Mouse (Mus musculus): ENCODE measurements around the gene Bnc2. TPM values are rescaled to one million over a fixed set of nuclear protein-coding genes. Genes with fewer than 3 reads are reported as not detected.

Bnc2 gene
- polyA plus RNA-seq, 1 experiment, result 0.82 TPM

- Histone ChIP-seq H3K4me3 (replicated peaks; ENCODE audit: insufficient read depth, low read depth, low read length) (no peak overlapping the region), H3K4me1 (ENCODE audit: control insufficient read depth, insufficient read depth, low read length) (0 out of 2 replicates have a peak, but pooled peaks cover 2% of the 10 kb centered on the region), H3K27me3 (ENCODE audit: control insufficient read depth, insufficient read depth, low read length) (no peaks in the 10 kb centered on the region), H3K27ac (ENCODE audit: insufficient read depth, low read length) (no peak overlapping the region)
- 76% methylated on average over 6 of the region's 6 CpGs for WGBS
- DNase-seq, result no peak
- TF ChIP-seq CTCF (IDR thresholded peaks at IDR 0.05; ENCODE audit: borderline replicate concordance, insufficient read depth, low read depth, low read length) (no peak), POLR2A (IDR thresholded peaks at IDR 0.05; ENCODE audit: borderline replicate concordance, insufficient read depth, low read length) (no peak)
Observed at GRCm38 (mm10) chr4:84379289-84379688, 295.8 kb downstream of the Bnc2 start.

DNA sequence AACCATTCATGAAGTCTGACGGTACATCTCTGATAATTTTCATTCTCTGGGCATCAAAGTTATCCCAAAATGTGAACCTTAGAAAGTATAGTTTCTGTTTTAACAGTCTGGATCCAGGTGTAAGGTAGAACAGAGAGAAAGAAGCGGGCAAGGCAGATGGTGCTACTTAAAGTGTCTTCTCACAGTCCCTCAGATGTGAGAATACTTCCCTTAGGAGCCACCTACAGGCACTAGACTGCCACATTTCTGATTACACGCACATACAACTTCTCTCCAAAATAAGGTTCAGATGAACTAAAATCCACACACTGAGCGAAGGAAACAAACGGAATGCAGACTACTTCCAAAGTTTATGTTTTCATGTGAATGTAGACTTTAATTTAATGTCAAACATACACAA lies 297.6 kb downstream of the Bnc2 start:
- H3K4me3 ChIP-seq (replicated peaks; ENCODE audit: insufficient read depth, low read depth, low read length), result no peak overlapping the region
- H3K27me3 ChIP-seq (ENCODE audit: control insufficient read depth, insufficient read depth, low read length), result no peaks in the 10 kb centered on the region
- H3K27ac ChIP-seq (ENCODE audit: insufficient read depth, low read length), result no peak overlapping the region
- WGBS, result 91% methylated on average over 5 of the region's 5 CpGs
- no peak for DNase-seq
- H3K4me1 ChIP-seq (ENCODE audit: control insufficient read depth, insufficient read depth, low read length), result 0 out of 2 replicates have a peak, but pooled peaks cover 2% of the 10 kb centered on the region
- TF ChIP-seq POLR2A (IDR thresholded peaks at IDR 0.05; ENCODE audit: borderline replicate concordance, insufficient read depth, low read length) (no peak), CTCF (IDR thresholded peaks at IDR 0.05; ENCODE audit: borderline replicate concordance, insufficient read depth, low read depth, low read length) (no peak)

- WGBS, result 28% methylated on average over 8 of the region's 8 CpGs
Observed at GRCm38 (mm10) chr4:84362337-84362823, 312.7 kb downstream of the Bnc2 start.

DNA sequence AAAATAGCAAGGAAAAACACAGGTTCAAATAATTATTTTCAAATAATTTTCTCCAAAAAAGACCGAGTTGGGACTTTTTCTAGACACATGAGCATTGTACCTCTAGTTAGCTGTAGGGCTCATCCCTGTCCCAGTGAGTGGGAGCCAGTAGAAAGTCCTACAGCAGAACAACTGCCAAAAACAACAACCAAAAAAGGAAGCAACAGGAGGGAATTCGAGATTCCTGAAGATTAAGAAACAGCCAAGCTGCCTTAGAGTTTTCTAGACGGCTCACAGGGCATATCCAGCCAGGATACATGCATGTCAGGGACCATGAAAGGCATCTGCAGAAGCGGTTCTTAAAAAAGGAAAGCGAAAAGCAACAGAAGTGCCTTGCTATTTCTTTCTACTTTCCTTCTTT lies 313.9 kb downstream of the Bnc2 start:
- no peak overlapping the region for H3K27ac ChIP-seq (ENCODE audit: insufficient read depth, low read length)
- H3K4me3 ChIP-seq (replicated peaks; ENCODE audit: insufficient read depth, low read depth, low read length), result no peak overlapping the region
- WGBS, result 65% methylated on average over 5 of the region's 5 CpGs
- no peaks in the 10 kb centered on the region for H3K4me1 ChIP-seq (ENCODE audit: control insufficient read depth, insufficient read depth, low read length)
- DNase-seq, result no peak
- TF ChIP-seq CTCF (IDR thresholded peaks at IDR 0.05; ENCODE audit: borderline replicate concordance, insufficient read depth, low read depth, low read length) (no peak), POLR2A (IDR thresholded peaks at IDR 0.05; ENCODE audit: borderline replicate concordance, insufficient read depth, low read length) (no peak)
- H3K27me3 ChIP-seq (ENCODE audit: control insufficient read depth, insufficient read depth, low read length), result no peaks in the 10 kb centered on the region

More at GRCm38 (mm10) chr4:84362337-84362823, 312.7 kb downstream of the Bnc2 start:
- no peak for DNase-seq
- no peak overlapping the region for H3K4me3 ChIP-seq (replicated peaks; ENCODE audit: insufficient read depth, low read depth, low read length)
- TF ChIP-seq CTCF (IDR thresholded peaks at IDR 0.05; ENCODE audit: borderline replicate concordance, insufficient read depth, low read depth, low read length), result no peak
- no peak for TF ChIP-seq POLR2A (IDR thresholded peaks at IDR 0.05; ENCODE audit: borderline replicate concordance, insufficient read depth, low read length)
- no peaks in the 10 kb centered on the region for H3K4me1 ChIP-seq (ENCODE audit: control insufficient read depth, insufficient read depth, low read length)
- H3K27ac ChIP-seq (ENCODE audit: insufficient read depth, low read length), result no peak overlapping the region
- H3K27me3 ChIP-seq (ENCODE audit: control insufficient read depth, insufficient read depth, low read length), result no peaks in the 10 kb centered on the region

DNA sequence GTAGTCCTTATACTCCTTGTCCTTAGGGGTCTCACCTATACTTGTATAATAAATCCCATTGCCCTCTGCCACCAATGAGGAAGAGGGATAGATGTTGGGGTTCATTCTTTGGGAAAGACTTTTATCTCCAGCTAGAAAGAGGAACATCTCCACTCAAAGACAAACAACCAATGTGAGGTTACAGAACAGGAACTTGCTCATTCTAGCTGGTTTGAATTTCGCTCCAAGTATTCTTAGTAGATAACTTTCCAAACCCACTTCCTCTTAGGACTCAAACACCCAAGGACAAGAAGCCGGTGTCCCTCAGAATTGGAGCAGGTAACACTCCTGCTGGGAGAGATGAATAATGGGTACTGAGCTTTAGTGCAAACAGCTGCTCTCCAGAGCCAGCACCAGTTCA lies 315.1 kb downstream of the Bnc2 start:
- DNase-seq, result no peak
- Histone ChIP-seq H3K27me3 (ENCODE audit: control insufficient read depth, insufficient read depth, low read length) (no peaks in the 10 kb centered on the region), H3K4me1 (ENCODE audit: control insufficient read depth, insufficient read depth, low read length) (no peaks in the 10 kb centered on the region), H3K27ac (ENCODE audit: insufficient read depth, low read length) (no peak overlapping the region), H3K4me3 (replicated peaks; ENCODE audit: insufficient read depth, low read depth, low read length) (no peak overlapping the region)
- TF ChIP-seq CTCF (IDR thresholded peaks at IDR 0.05; ENCODE audit: borderline replicate concordance, insufficient read depth, low read depth, low read length) (no peak), POLR2A (IDR thresholded peaks at IDR 0.05; ENCODE audit: borderline replicate concordance, insufficient read depth, low read length) (no peak)
- 91% methylated on average over 2 of the region's 2 CpGs for WGBS

DNA sequence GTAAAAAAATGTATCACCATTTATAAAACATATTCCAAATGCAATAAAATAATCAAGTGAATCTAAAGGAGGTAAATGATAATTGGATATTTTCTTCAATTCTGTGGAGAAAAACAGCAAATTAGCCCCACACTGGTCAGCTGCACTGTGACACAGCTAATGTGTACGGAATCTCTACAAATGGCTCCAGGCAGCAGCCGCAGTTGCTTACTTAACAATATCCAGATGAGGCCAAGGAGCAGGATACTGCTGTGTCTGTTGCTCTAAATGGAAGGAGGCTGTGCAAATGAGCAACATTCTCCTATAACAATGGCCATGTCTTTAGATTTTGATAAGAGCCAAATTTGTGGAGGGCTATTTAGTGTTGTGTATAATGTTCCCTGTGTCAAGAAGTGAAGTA lies 316.9 kb downstream of the Bnc2 start:
- Histone ChIP-seq H3K27ac (ENCODE audit: insufficient read depth, low read length) (no peak overlapping the region), H3K27me3 (ENCODE audit: control insufficient read depth, insufficient read depth, low read length) (no peaks in the 10 kb centered on the region), H3K4me1 (ENCODE audit: control insufficient read depth, insufficient read depth, low read length) (no peaks in the 10 kb centered on the region), H3K4me3 (replicated peaks; ENCODE audit: insufficient read depth, low read depth, low read length) (no peak overlapping the region)
- no peak for DNase-seq
- TF ChIP-seq CTCF (IDR thresholded peaks at IDR 0.05; ENCODE audit: borderline replicate concordance, insufficient read depth, low read depth, low read length) (no peak), POLR2A (IDR thresholded peaks at IDR 0.05; ENCODE audit: borderline replicate concordance, insufficient read depth, low read length) (no peak)
- 77% methylated on average over 2 of the region's 2 CpGs for WGBS

- Histone ChIP-seq H3K4me3 (replicated peaks; ENCODE audit: insufficient read depth, low read depth, low read length) (no peak overlapping the region), H3K4me1 (ENCODE audit: control insufficient read depth, insufficient read depth, low read length) (no peaks in the 10 kb centered on the region), H3K27ac (ENCODE audit: insufficient read depth, low read length) (no peak overlapping the region), H3K27me3 (ENCODE audit: control insufficient read depth, insufficient read depth, low read length) (no peaks in the 10 kb centered on the region)
- TF ChIP-seq CTCF (IDR thresholded peaks at IDR 0.05; ENCODE audit: borderline replicate concordance, insufficient read depth, low read depth, low read length), result no peak
- no peak for TF ChIP-seq POLR2A (IDR thresholded peaks at IDR 0.05; ENCODE audit: borderline replicate concordance, insufficient read depth, low read length)
- DNase-seq, result no peak
- WGBS, result 92% methylated on average over 1 of the region's 1 CpGs
Observed at GRCm38 (mm10) chr4:84357382-84357781, 317.7 kb downstream of the Bnc2 start.

GRCm38 (mm10) chr4:84356468-84357153 lies 318.5 kb downstream of the Bnc2 start:
- Histone ChIP-seq H3K27me3 (ENCODE audit: control insufficient read depth, insufficient read depth, low read length) (no peaks in the 10 kb centered on the region), H3K4me1 (ENCODE audit: control insufficient read depth, insufficient read depth, low read length) (no peaks in the 10 kb centered on the region), H3K4me3 (replicated peaks; ENCODE audit: insufficient read depth, low read depth, low read length) (no peak overlapping the region), H3K27ac (ENCODE audit: insufficient read depth, low read length) (no peak overlapping the region)
- no peak for DNase-seq
- WGBS, result 44% methylated on average over 8 of the region's 8 CpGs
- TF ChIP-seq CTCF (IDR thresholded peaks at IDR 0.05; ENCODE audit: borderline replicate concordance, insufficient read depth, low read depth, low read length) (no peak), POLR2A (IDR thresholded peaks at IDR 0.05; ENCODE audit: borderline replicate concordance, insufficient read depth, low read length) (no peak)

Data from cerebellum, adult 2 months (tissue).